Mouse (Mus musculus) kidney, adult 2 months (tissue): ENCODE data around the gene Gdf11.

Experiments
- CTCF ChIP-seq: fragments of 200-500 bp; conservative IDR thresholded peaks from 2 replicates; pipeline ENCODE4 v1.5.1; 2011; ENCODE audit warnings: low read depth, mild to moderate bottlenecking, control low read depth, low read length, moderate library complexity, mixed read lengths; ENCODE audit not compliant: insufficient read depth, insufficient read length
- POLR2A ChIP-seq: fragments of 200-500 bp; IDR thresholded peaks from one replicate; pipeline ENCODE4 v1.6.1; 2011; ENCODE audit warnings: low read depth, low read length, control low read depth

- TF ChIP-seq CTCF (no peak), POLR2A (no peak)
These were observed 9.2 kb upstream of the Gdf11 start, which contains the start of gene Cd63 for GRCm38 (mm10) chr10:128900698-128901097.
